Mouse (Mus musculus): ENCODE measurements around the gene Gm5622. TPM values are rescaled to one million over a fixed set of nuclear protein-coding genes. Genes with fewer than 3 reads are reported as not detected.
"Not testable (repeated sequence)": the region's sequence is repeated elsewhere in the genome, so short reads cannot be mapped to it uniquely, and the experiment has no call there.

The Gm5622 gene
- not detected in 2 replicates for polyA plus RNA-seq (2011; ENCODE audit: insufficient read length, low read depth, missing spikeins)

GRCm38 (mm10) chr14:51552490-51552889, at the start of gene Gm5622:
TSS of gene Gm5622 (plus strand) at chr14:51552790.
- Histone ChIP-seq H3K4me3 (ENCODE audit: insufficient read depth, low read length) (no peak within 1 kb of the TSS), H3K4me1 (ENCODE audit: control insufficient read depth, insufficient read depth, low read length) (no peaks in the 10 kb centered on the region), H3K27ac (ENCODE audit: insufficient read depth, low read length) (no peak within 1 kb of the TSS)
- TF ChIP-seq CTCF (IDR thresholded peaks at IDR 0.05; ENCODE audit: borderline replicate concordance, insufficient read depth, low read length) (no peak), POLR2A (IDR thresholded peaks at IDR 0.05; ENCODE audit: low read depth, low read length) (no peak)

- no peak overlapping the region for H3K4me3 ChIP-seq (ENCODE audit: insufficient read depth, low read length)
- no peak overlapping the region for H3K27ac ChIP-seq (ENCODE audit: insufficient read depth, low read length)
- no peaks in the 10 kb centered on the region for H3K4me1 ChIP-seq (ENCODE audit: control insufficient read depth, insufficient read depth, low read length)
- TF ChIP-seq CTCF (IDR thresholded peaks at IDR 0.05; ENCODE audit: borderline replicate concordance, insufficient read depth, low read length) (no peak), POLR2A (IDR thresholded peaks at IDR 0.05; ENCODE audit: low read depth, low read length) (no peak)
Measured at GRCm38 (mm10) chr14:51507416-51507815, 45.2 kb upstream of the Gm5622 start.

- H3K4me1 ChIP-seq (ENCODE audit: control insufficient read depth, insufficient read depth, low read length); H3K4me3 ChIP-seq (ENCODE audit: insufficient read depth, low read length); H3K27ac ChIP-seq (ENCODE audit: insufficient read depth, low read length): not testable (repeated sequence)
Measured at GRCm38 (mm10) chr14:51573963-51574362, 21.4 kb downstream of the Gm5622 start, which contains the start of gene Gm17175. TSS of gene Gm17175 (minus strand) at chr14:51574063.

GRCm38 (mm10) chr14:51592039-51592438, 39.4 kb downstream of the Gm5622 start, which contains the start of gene Gm17174:
TSS of gene Gm17174 (minus strand) at chr14:51592139.
- not testable (repeated sequence) for H3K4me1 ChIP-seq (ENCODE audit: control insufficient read depth, insufficient read depth, low read length); H3K27ac ChIP-seq (ENCODE audit: insufficient read depth, low read length); H3K4me3 ChIP-seq (ENCODE audit: insufficient read depth, low read length)

GRCm38 (mm10) chr14:51611210-51611609, 58.6 kb downstream of the Gm5622 start, which contains the start of gene Gm17078:
TSS of gene Gm17078 (minus strand) at chr14:51611310.
- H3K4me1 ChIP-seq (ENCODE audit: control insufficient read depth, insufficient read depth, low read length), result no peaks in the 10 kb centered on the region
- H3K4me3 ChIP-seq (ENCODE audit: insufficient read depth, low read length), result no peak within 1 kb of the TSS
- TF ChIP-seq CTCF (IDR thresholded peaks at IDR 0.05; ENCODE audit: borderline replicate concordance, insufficient read depth, low read length) (no peak), POLR2A (IDR thresholded peaks at IDR 0.05; ENCODE audit: low read depth, low read length) (no peak)
- no peak within 1 kb of the TSS for H3K27ac ChIP-seq (ENCODE audit: insufficient read depth, low read length)

GRCm38 (mm10) chr14:51632426-51632825, 79.8 kb downstream of the Gm5622 start:
- not testable (repeated sequence) for H3K4me1 ChIP-seq (ENCODE audit: control insufficient read depth, insufficient read depth, low read length); H3K27ac ChIP-seq (ENCODE audit: insufficient read depth, low read length); H3K4me3 ChIP-seq (ENCODE audit: insufficient read depth, low read length)

GRCm38 (mm10) chr14:51635566-51635965, 83.0 kb downstream of the Gm5622 start, which contains the start of gene Gm4181:
TSS of gene Gm4181 (minus strand) at chr14:51635666.
- H3K4me1 ChIP-seq (ENCODE audit: control insufficient read depth, insufficient read depth, low read length); H3K4me3 ChIP-seq (ENCODE audit: insufficient read depth, low read length); H3K27ac ChIP-seq (ENCODE audit: insufficient read depth, low read length): not testable (repeated sequence)

- Histone ChIP-seq H3K4me1 (ENCODE audit: control insufficient read depth, insufficient read depth, low read length) (no peaks in the 10 kb centered on the region), H3K27ac (ENCODE audit: insufficient read depth, low read length) (no peak overlapping the region), H3K4me3 (ENCODE audit: insufficient read depth, low read length) (no peak overlapping the region)
- TF ChIP-seq CTCF (IDR thresholded peaks at IDR 0.05; ENCODE audit: borderline replicate concordance, insufficient read depth, low read length) (no peak), POLR2A (IDR thresholded peaks at IDR 0.05; ENCODE audit: low read depth, low read length) (no peak)
Measured at GRCm38 (mm10) chr14:51677269-51677668, 124.7 kb downstream of the Gm5622 start.

- not testable (repeated sequence) for H3K4me1 ChIP-seq (ENCODE audit: control insufficient read depth, insufficient read depth, low read length); H3K27ac ChIP-seq (ENCODE audit: insufficient read depth, low read length); H3K4me3 ChIP-seq (ENCODE audit: insufficient read depth, low read length)
Measured at GRCm38 (mm10) chr14:51695368-51695767, 142.8 kb downstream of the Gm5622 start, which contains the start of gene Gm17079. TSS of gene Gm17079 (minus strand) at chr14:51695468.

Other genes starting within 250 kb of the Gm5622 start
- gene Gm7247, start 191.0 kb upstream of the Gm5622 start, polyA plus RNA-seq (2011; ENCODE audit: insufficient read length, low read depth, missing spikeins), result not detected in 2 replicates
- gene Vmn2r88, start 142.0 kb upstream of the Gm5622 start, polyA plus RNA-seq (2011; ENCODE audit: insufficient read length, low read depth, missing spikeins), result not detected in 2 replicates
- not detected in 2 replicates for gene Vmn2r89, start 100.9 kb upstream of the Gm5622 start, polyA plus RNA-seq (2011; ENCODE audit: insufficient read length, low read depth, missing spikeins)
- gene Gm17175, start 21.3 kb downstream of the Gm5622 start, polyA plus RNA-seq (2011; ENCODE audit: insufficient read length, low read depth, missing spikeins), result not detected in 2 replicates
- gene Gm17174, start 39.3 kb downstream of the Gm5622 start, polyA plus RNA-seq (2011; ENCODE audit: insufficient read length, low read depth, missing spikeins), result not detected in 2 replicates
- not detected in 2 replicates for gene Gm17078, start 58.5 kb downstream of the Gm5622 start, polyA plus RNA-seq (2011; ENCODE audit: insufficient read length, low read depth, missing spikeins)
- gene Gm4181, start 82.9 kb downstream of the Gm5622 start, polyA plus RNA-seq (2011; ENCODE audit: insufficient read length, low read depth, missing spikeins), result not detected in 2 replicates
- not detected in 2 replicates for gene Gm17079, start 142.7 kb downstream of the Gm5622 start, polyA plus RNA-seq (2011; ENCODE audit: insufficient read length, low read depth, missing spikeins)
- gene Gm5800, start 164.4 kb downstream of the Gm5622 start, polyA plus RNA-seq (2011; ENCODE audit: insufficient read length, low read depth, missing spikeins), result not detected in 2 replicates
- not detected in 2 replicates for gene Ang4, start 220.8 kb downstream of the Gm5622 start, polyA plus RNA-seq (2011; ENCODE audit: insufficient read length, low read depth, missing spikeins)
- not detected in 2 replicates for gene AY358078, start 247.3 kb downstream of the Gm5622 start, polyA plus RNA-seq (2011; ENCODE audit: insufficient read length, low read depth, missing spikeins)

Data from embryonic fibroblast, embryonic 13.5 days (primary cell).